Mouse (Mus musculus): ENCODE measurements around the gene Ubp1. TPM values are rescaled to one million over a fixed set of nuclear protein-coding genes. Genes with fewer than 3 reads are reported as not detected.
A peak's percentile ranks its signal among the peaks of the same experiment; 100 is the strongest.

Ubp1 gene
- polyA plus RNA-seq, 1 experiment, result 44.7 TPM

DNA sequence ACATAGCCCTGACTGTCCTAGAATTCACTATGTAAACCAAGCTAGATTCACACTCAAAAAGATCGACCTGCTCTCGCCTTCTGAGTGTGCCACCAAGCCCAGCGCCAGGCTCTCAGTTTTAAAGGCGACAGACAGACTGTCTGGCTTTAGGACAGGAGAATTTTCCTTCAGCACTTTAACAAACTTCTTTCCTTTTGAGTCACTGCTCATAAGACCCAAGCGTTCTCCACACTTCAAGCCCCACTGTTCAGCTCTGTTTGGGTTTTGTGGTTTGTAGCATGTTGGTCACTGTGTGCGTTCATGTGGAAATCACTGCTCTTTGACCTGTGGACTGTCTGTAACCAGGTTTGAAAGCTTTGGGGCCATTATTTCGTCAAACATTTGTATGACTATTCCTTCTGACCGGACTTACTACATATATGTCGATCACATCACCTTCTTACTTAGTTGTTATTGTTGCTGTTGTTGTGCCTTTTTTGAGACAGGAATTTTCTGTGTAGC, 77.2 kb downstream of the Ubp1 start:
- peaks cover 7% of the 10 kb centered on the region; the same call in 1 of the 2 replicates for H3K4me1 ChIP-seq (ENCODE audit: control insufficient read depth, insufficient read depth, low read length)
- DNase-seq, result peak; percentile 82
- no peaks in the 10 kb centered on the region for H3K36me3 ChIP-seq (ENCODE audit: control insufficient read depth, insufficient read depth, low read length)
- 64% methylated on average over 9 of the region's 9 CpGs for WGBS
- H3K27me3 ChIP-seq (replicated peaks; ENCODE audit: control insufficient read depth, insufficient read depth, low read length), result no peaks in the 10 kb centered on the region
- peak overlapping the region; percentile 70; the same call in 1 of the 2 replicates for H3K27ac ChIP-seq (ENCODE audit: insufficient read depth, low read depth, low read length)
- TF ChIP-seq POLR2A (IDR thresholded peaks at IDR 0.05; ENCODE audit: low read depth, low read length) (no peak), CTCF (conservative IDR thresholded peaks at IDR 0.05; ENCODE audit: insufficient read depth, insufficient read length, low read depth, low read length) (no peak)
- H3K4me3 ChIP-seq (ENCODE audit: insufficient read depth, low read depth, low read length), result no peak overlapping the region

DNA sequence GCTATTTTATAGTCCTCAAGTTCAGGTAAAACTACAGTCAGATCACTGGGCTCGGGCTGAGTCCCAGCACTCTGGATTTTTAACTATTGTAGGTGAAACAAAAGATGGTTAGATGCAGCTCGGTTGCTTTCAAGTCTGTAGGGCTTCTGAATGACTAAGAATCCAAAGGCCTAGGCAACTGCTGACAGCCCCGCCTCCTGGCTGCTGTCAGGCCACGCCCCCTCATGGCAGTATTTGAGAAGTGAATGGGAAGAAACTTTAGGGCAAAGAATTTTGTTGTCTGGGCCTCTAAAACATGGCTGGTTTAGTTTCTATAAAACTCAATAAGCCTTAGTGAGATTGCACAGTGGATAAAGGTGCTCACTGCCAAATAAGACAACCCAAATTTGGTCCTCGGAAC, 78.8 kb downstream of the Ubp1 start:
- 65% methylated on average over 5 of the region's 5 CpGs for WGBS
- Histone ChIP-seq H3K27ac (ENCODE audit: insufficient read depth, low read depth, low read length) (no peak overlapping the region), H3K36me3 (ENCODE audit: control insufficient read depth, insufficient read depth, low read length) (no peaks in the 10 kb centered on the region), H3K4me1 (ENCODE audit: control insufficient read depth, insufficient read depth, low read length) (peaks cover 7% of the 10 kb centered on the region; the same call in 1 of the 2 replicates), H3K27me3 (replicated peaks; ENCODE audit: control insufficient read depth, insufficient read depth, low read length) (no peaks in the 10 kb centered on the region), H3K4me3 (ENCODE audit: insufficient read depth, low read depth, low read length) (no peak overlapping the region)
- DNase-seq, result no peak
- TF ChIP-seq POLR2A (IDR thresholded peaks at IDR 0.05; ENCODE audit: low read depth, low read length) (no peak), CTCF (conservative IDR thresholded peaks at IDR 0.05; ENCODE audit: insufficient read depth, insufficient read length, low read depth, low read length) (no peak)

DNA sequence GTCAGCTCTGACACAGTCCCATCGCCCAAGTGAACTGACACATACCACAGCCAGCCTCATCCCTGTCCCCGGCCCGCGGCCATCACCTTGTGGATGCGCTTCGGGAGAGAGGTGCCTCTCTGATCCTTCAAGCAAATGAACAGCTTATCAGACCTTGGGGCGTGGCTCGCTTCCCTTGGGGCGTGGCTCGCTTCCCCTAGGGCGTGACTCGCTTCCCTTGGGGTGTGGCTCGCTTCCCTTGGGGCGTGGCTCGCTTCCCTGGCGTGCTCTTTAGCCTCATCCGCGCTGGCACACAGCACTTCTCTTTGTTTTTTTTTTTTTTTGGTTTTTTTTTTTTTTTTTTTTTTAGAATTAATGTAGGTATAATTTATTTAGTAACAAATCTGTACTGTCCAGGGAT, 80.5 kb downstream of the Ubp1 start:
- Histone ChIP-seq H3K4me1 (ENCODE audit: control insufficient read depth, insufficient read depth, low read length) (peaks cover 7% of the 10 kb centered on the region; the same call in 1 of the 2 replicates), H3K4me3 (ENCODE audit: insufficient read depth, low read depth, low read length) (no peak overlapping the region), H3K27me3 (replicated peaks; ENCODE audit: control insufficient read depth, insufficient read depth, low read length) (no peaks in the 10 kb centered on the region), H3K36me3 (ENCODE audit: control insufficient read depth, insufficient read depth, low read length) (no peaks in the 10 kb centered on the region), H3K27ac (ENCODE audit: insufficient read depth, low read depth, low read length) (no peak overlapping the region)
- DNase-seq, result no peak
- TF ChIP-seq POLR2A (IDR thresholded peaks at IDR 0.05; ENCODE audit: low read depth, low read length) (no peak), CTCF (conservative IDR thresholded peaks at IDR 0.05; ENCODE audit: insufficient read depth, insufficient read length, low read depth, low read length) (no peak)
- WGBS, result 77% methylated on average over 18 of the region's 18 CpGs

DNA sequence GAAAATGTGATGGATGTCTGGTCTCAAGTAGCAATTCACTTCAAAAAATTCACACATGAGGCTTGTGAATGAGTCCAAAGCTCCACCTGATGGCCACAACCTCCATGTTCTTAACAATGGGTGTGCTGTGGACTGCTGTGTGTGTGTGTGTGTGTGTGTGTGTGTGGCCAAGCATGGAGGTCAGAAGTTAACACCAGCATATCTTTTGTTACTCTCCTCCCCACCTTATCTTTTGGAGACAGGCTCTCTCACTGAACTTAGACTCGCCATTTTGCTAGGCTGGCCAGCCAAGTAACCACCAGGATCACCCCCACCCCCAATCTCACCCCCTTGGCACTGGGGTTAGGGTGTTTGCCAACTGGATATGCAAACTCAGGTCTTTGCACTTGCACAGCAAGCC, 83.3 kb downstream of the Ubp1 start:
- 94% methylated on average over 1 of the region's 1 CpGs for WGBS
- Histone ChIP-seq H3K27me3 (replicated peaks; ENCODE audit: control insufficient read depth, insufficient read depth, low read length) (no peaks in the 10 kb centered on the region), H3K36me3 (ENCODE audit: control insufficient read depth, insufficient read depth, low read length) (no peaks in the 10 kb centered on the region), H3K27ac (ENCODE audit: insufficient read depth, low read depth, low read length) (no peak overlapping the region), H3K4me1 (ENCODE audit: control insufficient read depth, insufficient read depth, low read length) (no peaks in the 10 kb centered on the region), H3K4me3 (ENCODE audit: insufficient read depth, low read depth, low read length) (no peak overlapping the region)
- TF ChIP-seq CTCF (conservative IDR thresholded peaks at IDR 0.05; ENCODE audit: insufficient read depth, insufficient read length, low read depth, low read length) (no peak), POLR2A (IDR thresholded peaks at IDR 0.05; ENCODE audit: low read depth, low read length) (no peak)
- no peak for DNase-seq

DNA sequence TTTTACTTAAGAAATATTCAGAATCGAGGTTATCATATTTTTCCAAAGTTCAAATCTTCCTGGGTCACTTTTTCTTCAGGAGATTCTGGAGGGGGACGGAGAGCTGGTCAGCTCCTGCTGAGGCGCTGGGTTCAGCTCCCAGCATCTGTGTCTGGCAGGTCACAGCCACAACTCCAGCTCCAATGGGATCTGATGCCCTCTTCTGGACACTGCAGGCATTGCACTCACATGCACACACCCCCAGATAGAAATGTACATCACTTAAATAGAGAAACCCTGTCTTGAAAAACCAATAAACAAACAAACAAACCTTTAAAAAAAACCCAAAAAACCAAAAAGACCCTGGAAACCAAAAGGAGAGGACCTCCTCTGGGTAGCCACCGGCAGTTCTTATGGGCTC, 85.0 kb downstream of the Ubp1 start:
- no peaks in the 10 kb centered on the region for H3K4me1 ChIP-seq (ENCODE audit: control insufficient read depth, insufficient read depth, low read length)
- no peak overlapping the region for H3K27ac ChIP-seq (ENCODE audit: insufficient read depth, low read depth, low read length)
- 90% methylated on average over 4 of the region's 4 CpGs for WGBS
- no peak overlapping the region for H3K4me3 ChIP-seq (ENCODE audit: insufficient read depth, low read depth, low read length)
- TF ChIP-seq CTCF (conservative IDR thresholded peaks at IDR 0.05; ENCODE audit: insufficient read depth, insufficient read length, low read depth, low read length) (peak; percentile 61), POLR2A (IDR thresholded peaks at IDR 0.05; ENCODE audit: low read depth, low read length) (no peak)
- no peaks in the 10 kb centered on the region for H3K27me3 ChIP-seq (replicated peaks; ENCODE audit: control insufficient read depth, insufficient read depth, low read length)
- peak; percentile 33 for DNase-seq
- H3K36me3 ChIP-seq (ENCODE audit: control insufficient read depth, insufficient read depth, low read length), result no peaks in the 10 kb centered on the region

DNA sequence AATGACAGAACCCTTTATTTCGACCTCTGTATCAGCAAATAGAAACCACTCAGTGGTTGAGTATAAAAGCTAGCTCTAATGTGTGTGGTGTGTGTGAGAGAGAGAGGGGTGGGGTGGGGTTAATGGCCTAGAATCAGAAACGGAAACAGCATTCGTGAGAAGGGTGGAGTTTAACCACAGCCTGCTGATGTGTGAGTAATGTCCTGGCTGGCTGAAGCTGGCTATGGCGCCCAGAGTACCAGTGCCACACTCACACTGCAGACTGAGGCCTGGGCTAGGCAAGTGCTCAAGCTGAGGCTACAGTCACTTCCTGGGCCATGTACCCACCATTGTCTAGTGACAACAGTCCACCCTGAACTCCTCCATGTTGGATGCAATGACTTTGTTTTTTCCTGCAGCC, 85.7 kb downstream of the Ubp1 start:
- Histone ChIP-seq H3K36me3 (ENCODE audit: control insufficient read depth, insufficient read depth, low read length) (no peaks in the 10 kb centered on the region), H3K4me3 (ENCODE audit: insufficient read depth, low read depth, low read length) (no peak overlapping the region), H3K27me3 (replicated peaks; ENCODE audit: control insufficient read depth, insufficient read depth, low read length) (no peaks in the 10 kb centered on the region), H3K4me1 (ENCODE audit: control insufficient read depth, insufficient read depth, low read length) (no peaks in the 10 kb centered on the region), H3K27ac (ENCODE audit: insufficient read depth, low read depth, low read length) (no peak overlapping the region)
- no peak for TF ChIP-seq CTCF (conservative IDR thresholded peaks at IDR 0.05; ENCODE audit: insufficient read depth, insufficient read length, low read depth, low read length)
- no peak for TF ChIP-seq POLR2A (IDR thresholded peaks at IDR 0.05; ENCODE audit: low read depth, low read length)
- 62% methylated on average over 4 of the region's 4 CpGs for WGBS
- no peak for DNase-seq

DNA sequence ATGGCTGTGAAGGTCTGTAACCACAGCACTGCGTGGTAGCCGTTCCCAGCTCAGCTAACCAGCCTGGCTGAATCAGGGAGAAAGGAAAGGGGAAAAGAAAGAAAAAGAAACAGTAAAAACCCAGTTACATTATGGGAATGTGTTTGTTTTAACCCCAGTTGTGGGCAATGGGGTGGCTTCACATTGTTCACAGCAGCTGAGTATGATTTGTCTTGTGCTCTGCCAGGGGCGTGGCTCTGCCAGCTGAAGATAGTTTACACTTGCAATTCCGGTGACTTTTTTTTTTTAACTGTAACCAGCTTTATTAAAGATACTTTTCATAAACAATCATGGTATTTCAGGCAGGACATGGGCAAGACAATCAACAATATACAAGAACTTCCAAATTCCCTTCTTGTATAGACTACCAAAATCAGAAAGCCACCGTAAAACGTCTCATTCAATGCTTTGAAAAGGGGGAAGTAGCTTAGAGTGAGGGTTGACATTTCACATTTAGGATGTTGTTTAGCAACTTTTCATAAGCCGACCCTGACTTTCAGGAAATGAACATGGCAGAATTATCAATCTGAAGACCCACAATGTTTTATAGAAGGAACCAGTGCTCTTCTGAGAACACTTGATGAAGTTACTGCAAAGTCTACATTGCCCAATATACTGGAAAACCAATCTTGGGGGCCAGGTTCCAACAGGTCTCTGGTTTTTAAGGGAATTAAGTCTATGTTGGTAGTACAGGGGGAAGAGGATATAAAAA, 88.5 kb downstream of the Ubp1 start:
- WGBS, result 79% methylated on average over 7 of the region's 7 CpGs
- no peak for TF ChIP-seq POLR2A (IDR thresholded peaks at IDR 0.05; ENCODE audit: low read depth, low read length)
- TF ChIP-seq CTCF (conservative IDR thresholded peaks at IDR 0.05; ENCODE audit: insufficient read depth, insufficient read length, low read depth, low read length), result no peak
- no peaks in the 10 kb centered on the region for H3K27me3 ChIP-seq (replicated peaks; ENCODE audit: control insufficient read depth, insufficient read depth, low read length)
- no peak overlapping the region for H3K27ac ChIP-seq (ENCODE audit: insufficient read depth, low read depth, low read length)
- no peak for DNase-seq
- no peak overlapping the region for H3K4me3 ChIP-seq (ENCODE audit: insufficient read depth, low read depth, low read length)
- no peaks in the 10 kb centered on the region for H3K4me1 ChIP-seq (ENCODE audit: control insufficient read depth, insufficient read depth, low read length)
- no peaks in the 10 kb centered on the region for H3K36me3 ChIP-seq (ENCODE audit: control insufficient read depth, insufficient read depth, low read length)
